Mouse (Mus musculus): ENCODE measurements around the gene 1700061G19Rik.

- TF ChIP-seq POLR2A (IDR thresholded peaks at IDR 0.05; ENCODE audit: borderline replicate concordance, low read depth, low read length) (no peak), CTCF (IDR thresholded peaks at IDR 0.05; ENCODE audit: low read depth, low read length) (no peak)
These were observed at the start of gene 1700061G19Rik for GRCm38 (mm10) chr17:56874936-56875651.

Measured in bone marrow macrophage, adult 2 months (primary cell).